Mouse (Mus musculus) hindbrain, postnatal 0 days (tissue): Measurements from ENCODE around the gene Trpm8. TPM values are rescaled to one million over a fixed set of nuclear protein-coding genes. Genes with fewer than 3 reads are reported as not detected.

ENCODE experiments used
- ATAC-seq: fragments of 200-750 bp; cut with Nextera tagmentation; 2 replicates; pipeline ENCODE4 v1.8.0; 2017; ENCODE audit warnings: mild to moderate bottlenecking, moderate TSS enrichment, moderate library complexity
- DNase-seq: peaks from one replicate; pipeline ENCODE4 v3.0.0-alpha.2; 2015; ENCODE audit warnings: low spot score
- H3K27ac ChIP-seq: fragments of 300-500 bp; sonication (generic); 2 replicates; pipeline ENCODE4 v1.5.1; 2014; ENCODE audit warnings: mild to moderate bottlenecking
- H3K27me3 ChIP-seq: fragments of 300-500 bp; sonication (generic); 2 replicates; pipeline ENCODE4 v1.6.1; 2014; ENCODE audit warnings: low read length, mixed read lengths; ENCODE audit not compliant: insufficient read depth
- H3K36me3 ChIP-seq: fragments of 300-500 bp; sonication (generic); 2 replicates; pipeline ENCODE4 v1.6.1; 2014; ENCODE audit warnings: low read length, mixed read lengths; ENCODE audit not compliant: insufficient read depth
- H3K4me1 ChIP-seq: fragments of 300-500 bp; sonication (generic); 2 replicates; pipeline ENCODE4 v1.6.1; 2014; ENCODE audit warnings: antibody characterized with exemption, low read length, mixed read lengths; ENCODE audit not compliant: insufficient read depth
- H3K4me2 ChIP-seq: fragments of 300-500 bp; sonication (generic); 2 replicates; pipeline ENCODE4 v1.6.1; 2014; ENCODE audit warnings: low read depth, mild to moderate bottlenecking, low read length, moderate library complexity, mixed read lengths
- H3K4me3 ChIP-seq: fragments of 300-500 bp; sonication (generic); 2 replicates; pipeline ENCODE4 v1.5.1; 2014; ENCODE audit warnings: low read length
- H3K9ac ChIP-seq: fragments of 300-500 bp; sonication (generic); replicated peaks from 2 replicates; pipeline ENCODE4 v1.6.1; 2014; ENCODE audit warnings: mild to moderate bottlenecking, low read length, moderate library complexity, mixed read lengths
- H3K9me3 ChIP-seq: fragments of 300-500 bp; sonication (generic); 2 replicates; pipeline ENCODE4 v1.6.1; 2016; ENCODE audit warnings: low read length, mixed read lengths
- CTCF ChIP-seq: IDR thresholded peaks from 2 replicates; pipeline ENCODE4 v1.5.1; 2016; ENCODE audit warnings: antibody characterized with exemption, control low read depth, low read depth
- WGBS: fragments of 180-500 bp; shearing (Covaris S2); extraction: QIAGEN DNeasy Blood & Tissue Kit; methylation state at CpG from one replicate; pipeline ENCODE4 v1.1.7; 2014; 5-methylcytosine and 5-hydroxymethylcytosine counted together
- polyA plus RNA-seq: library from polyadenylated mRNA; unstranded; fragments of >200 nt; fragmentation: Nextera tagmentation; extraction: Ambion mirVana; gene quantifications from 2 replicates; pipeline ENCODE4 v1.2.1, GENCODE M21; 2015
- total RNA-seq: library from RNA; depleted of rRNA; stranded (reverse); fragments of >200 nt; gene quantifications from 2 replicates; pipeline ENCODE4 v1.2.3, GENCODE M21; 2014

Trpm8 gene
- total and polyA plus RNA-seq, 2 experiments from 2014 or later, result 0.05 to 0.11 TPM

DNA sequence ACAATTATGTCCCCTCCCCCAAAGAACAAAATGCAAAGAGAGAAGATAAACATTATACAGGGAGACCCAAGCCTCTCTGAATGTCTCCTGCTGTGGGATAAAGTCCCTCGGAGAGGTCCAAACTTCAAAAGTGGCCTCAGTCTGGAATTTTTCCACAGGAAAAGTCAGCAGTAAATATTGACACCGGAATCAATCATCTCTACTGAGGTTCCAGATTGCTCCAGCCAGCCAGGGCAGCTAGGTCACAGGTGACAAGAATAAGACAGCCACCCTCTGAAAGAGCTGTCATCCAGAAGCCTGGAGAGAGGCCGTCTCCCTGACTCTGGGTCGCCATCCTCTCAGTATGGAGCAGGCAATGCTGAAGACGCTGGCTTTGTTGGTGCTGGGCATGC lies 129.3 kb downstream of the Trpm8 start, which contains the start of gene Spp2:
Spp2 (plus strand) TSS at position 155 of the 392 bp plus-strand sequence.
- Histone ChIP-seq H3K4me2 (no peak within 1 kb of the TSS), H3K27ac (no peak within 1 kb of the TSS)
- 64% methylated on average over 5 of the region's 5 CpGs for WGBS

DNA sequence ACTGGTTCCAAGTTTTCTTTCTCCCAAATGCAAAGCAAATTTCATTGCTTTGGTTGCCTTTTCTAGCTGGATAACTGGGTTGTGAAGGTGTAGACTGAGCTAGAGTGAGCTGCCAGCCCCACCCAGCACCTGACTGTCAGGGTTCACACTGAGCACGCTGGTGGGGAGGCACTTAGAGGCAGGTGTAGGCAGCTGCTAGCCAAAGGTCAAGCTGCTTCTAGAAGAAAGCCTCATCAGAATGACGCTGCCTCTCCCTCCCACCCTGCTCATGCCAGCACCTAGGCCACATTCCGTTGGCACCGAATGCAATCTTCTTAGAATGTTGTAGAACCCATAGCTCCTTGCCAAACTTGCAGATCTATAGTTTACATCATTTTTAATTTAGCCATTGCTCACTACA lies 130.9 kb downstream of the Trpm8 start:
- DNase-seq (no peak), ATAC-seq (no peak)
- WGBS, result 87% methylated on average over 4 of the region's 4 CpGs
- Histone ChIP-seq H3K4me3 (no peak overlapping the region), H3K4me2 (no peak overlapping the region), H3K27me3 (no peaks in the 10 kb centered on the region), H3K4me1 (no peaks in the 10 kb centered on the region), H3K9ac (no peak overlapping the region), H3K27ac (no peak overlapping the region), H3K9me3 (no peaks in the 10 kb centered on the region), H3K36me3 (no peaks in the 10 kb centered on the region)
- no peak for TF ChIP-seq CTCF

More for the DNA sequence above, 129.3 kb downstream of the Trpm8 start, which contains the start of gene Spp2:
- H3K4me3 ChIP-seq, result no peak within 1 kb of the TSS
- ATAC-seq (no peak), DNase-seq (no peak)
- no peaks in the 10 kb centered on the region for H3K27me3 ChIP-seq
- H3K9ac ChIP-seq, result no peak within 1 kb of the TSS
- TF ChIP-seq CTCF, result no peak
- H3K36me3 ChIP-seq, result no peaks in the 10 kb centered on the region
- no peaks in the 10 kb centered on the region for H3K9me3 ChIP-seq
- no peaks in the 10 kb centered on the region for H3K4me1 ChIP-seq

DNA sequence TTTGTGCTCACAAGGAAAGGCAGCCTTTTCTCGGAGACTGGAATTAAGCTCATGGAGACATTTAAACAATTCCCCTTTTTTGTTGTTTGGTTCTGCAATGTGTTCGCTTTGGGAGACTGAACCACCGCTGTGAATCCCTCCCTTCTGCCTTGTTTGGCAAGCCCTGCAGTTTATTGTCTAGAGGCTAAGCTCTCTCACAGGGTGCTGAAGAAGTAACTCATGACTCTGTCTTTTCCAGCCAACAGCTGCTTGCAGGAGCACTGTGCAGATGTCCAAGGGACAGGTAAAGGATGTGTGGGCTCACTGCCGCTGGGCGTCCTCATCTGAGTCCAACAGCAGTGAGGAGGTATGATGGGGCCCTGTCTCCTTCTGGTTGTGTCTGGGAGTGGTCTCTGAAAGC lies 134.6 kb downstream of the Trpm8 start:
- Histone ChIP-seq H3K27ac (0 out of 2 replicates have a peak overlapping the region, but pooled peaks have one; percentile 36), H3K4me2 (no peak overlapping the region), H3K9me3 (no peaks in the 10 kb centered on the region), H3K36me3 (no peaks in the 10 kb centered on the region), H3K27me3 (no peaks in the 10 kb centered on the region), H3K4me3 (no peak overlapping the region), H3K9ac (no peak overlapping the region), H3K4me1 (no peaks in the 10 kb centered on the region)
- 32% methylated on average over 5 of the region's 5 CpGs for WGBS
- peak; percentile 15 for DNase-seq
- no peak for TF ChIP-seq CTCF
- ATAC-seq, result 0 out of 2 replicates have a peak, but pooled peaks have one; percentile 45

DNA sequence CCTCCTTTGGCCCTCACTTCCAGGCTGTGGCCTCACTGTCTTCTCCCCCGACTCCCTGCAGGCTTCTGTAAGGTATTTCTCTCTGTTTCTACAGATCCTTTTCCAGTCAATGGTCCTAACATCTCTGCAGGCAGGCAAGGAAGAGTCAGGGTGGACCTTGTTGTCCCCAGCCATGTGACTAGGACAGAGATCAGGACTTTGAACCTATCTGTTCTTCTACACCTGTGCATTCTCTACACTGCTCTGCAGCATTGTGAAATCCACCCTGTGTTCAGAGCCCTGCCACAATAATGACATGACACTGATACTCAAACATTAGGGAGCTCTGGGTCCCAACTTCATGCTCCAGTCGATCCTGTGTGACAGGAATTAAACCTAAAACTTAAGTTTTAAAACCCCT lies 141.5 kb downstream of the Trpm8 start:
- no peaks in the 10 kb centered on the region for H3K9me3 ChIP-seq
- ATAC-seq (no peak), DNase-seq (no peak)
- H3K36me3 ChIP-seq, result no peaks in the 10 kb centered on the region
- no peak overlapping the region for H3K9ac ChIP-seq
- no peak overlapping the region for H3K4me2 ChIP-seq
- 81% methylated on average over 2 of the region's 2 CpGs for WGBS
- no peaks in the 10 kb centered on the region for H3K4me1 ChIP-seq
- TF ChIP-seq CTCF, result no peak
- no peak overlapping the region for H3K4me3 ChIP-seq
- H3K27ac ChIP-seq, result no peak overlapping the region
- no peaks in the 10 kb centered on the region for H3K27me3 ChIP-seq

DNA sequence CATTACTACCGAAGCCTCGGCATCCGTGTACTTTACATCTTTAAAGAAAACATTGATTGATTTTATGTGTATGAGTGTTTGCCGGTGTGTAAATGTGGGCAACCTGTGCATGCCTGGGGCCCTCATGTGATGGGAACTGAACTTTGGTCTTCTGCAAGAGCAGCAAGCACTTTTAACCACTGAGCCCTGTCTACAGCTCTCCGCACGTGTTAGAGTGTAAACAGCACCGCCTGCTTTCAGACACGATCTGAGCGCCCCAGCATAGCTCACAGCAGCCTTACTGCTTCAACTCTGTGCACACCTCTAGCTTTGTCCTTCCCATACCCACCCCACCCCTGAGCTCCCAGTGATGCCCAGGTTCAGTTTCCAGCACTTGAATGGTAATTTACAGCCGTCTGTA lies 144.6 kb downstream of the Trpm8 start:
- no peaks in the 10 kb centered on the region for H3K36me3 ChIP-seq
- H3K4me2 ChIP-seq, result no peak overlapping the region
- no peak for TF ChIP-seq CTCF
- H3K27ac ChIP-seq, result no peak overlapping the region
- no peaks in the 10 kb centered on the region for H3K27me3 ChIP-seq
- no peak overlapping the region for H3K9ac ChIP-seq
- DNase-seq (no peak), ATAC-seq (no peak)
- H3K4me3 ChIP-seq, result no peak overlapping the region
- H3K4me1 ChIP-seq, result no peaks in the 10 kb centered on the region
- WGBS, result 91% methylated on average over 10 of the region's 10 CpGs
- no peaks in the 10 kb centered on the region for H3K9me3 ChIP-seq

DNA sequence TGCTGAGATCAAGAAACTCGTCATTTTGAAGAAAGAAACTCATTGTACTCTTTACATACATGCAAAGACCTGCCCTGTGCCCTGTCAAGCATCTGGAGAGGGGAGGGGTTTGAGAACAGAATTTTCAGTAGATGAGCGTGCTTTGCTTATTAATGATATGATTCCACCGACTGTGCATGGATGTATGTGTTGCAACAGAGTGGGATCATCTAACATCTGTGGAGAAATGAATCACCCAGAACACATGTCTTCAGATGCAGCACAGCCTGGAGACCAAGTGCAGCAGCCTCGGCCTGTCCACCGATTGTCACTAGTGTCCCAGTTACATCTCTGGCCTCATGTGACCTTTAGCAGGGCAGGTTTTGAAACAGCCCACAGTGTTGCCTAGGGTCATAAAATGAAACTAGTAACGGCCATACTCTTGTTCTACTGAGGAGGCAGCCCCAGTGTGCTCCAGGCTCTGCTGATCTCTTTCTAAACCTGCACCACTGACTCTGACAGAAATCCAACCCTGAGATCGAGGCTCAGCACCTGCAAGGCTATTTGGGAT lies 145.5 kb downstream of the Trpm8 start:
- Histone ChIP-seq H3K4me1 (no peaks in the 10 kb centered on the region), H3K9ac (no peak overlapping the region), H3K9me3 (no peaks in the 10 kb centered on the region), H3K4me2 (no peak overlapping the region), H3K4me3 (no peak overlapping the region), H3K27me3 (no peaks in the 10 kb centered on the region), H3K36me3 (no peaks in the 10 kb centered on the region), H3K27ac (no peak overlapping the region)
- ATAC-seq (no peak), DNase-seq (no peak)
- TF ChIP-seq CTCF, result no peak
- WGBS, result 70% methylated on average over 7 of the region's 7 CpGs

DNA sequence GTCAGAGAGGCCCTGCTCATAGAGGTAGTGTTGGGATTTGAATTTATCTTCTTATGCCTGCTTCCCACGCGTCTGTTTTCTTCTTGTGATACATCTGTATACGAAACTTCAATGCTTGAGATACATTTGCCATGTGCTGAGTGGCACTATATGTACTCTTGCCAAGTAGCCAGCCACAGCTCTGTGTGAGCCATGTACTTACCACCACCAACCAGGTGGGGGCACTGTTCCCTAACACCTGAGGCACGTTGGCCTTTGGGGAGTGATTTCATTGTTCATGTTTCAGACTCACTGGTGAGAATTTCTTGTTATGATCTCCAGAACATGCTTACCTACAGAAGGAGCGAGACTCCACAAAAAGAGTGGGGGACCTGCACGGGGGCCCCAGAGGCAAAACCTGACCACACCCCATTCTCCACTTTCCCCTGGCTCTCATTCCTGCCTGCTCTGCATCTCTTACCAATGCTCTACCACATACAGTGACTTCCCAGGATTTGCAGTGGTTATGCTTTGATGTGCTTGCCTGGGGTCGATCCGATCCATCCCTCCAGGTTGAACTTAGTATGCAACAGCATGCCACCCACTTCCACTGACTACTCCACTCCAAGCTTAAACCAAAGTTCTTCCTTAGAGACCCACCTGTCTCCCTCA lies 147.3 kb downstream of the Trpm8 start:
- TF ChIP-seq CTCF, result peak; percentile 98
- H3K9ac ChIP-seq, result no peak overlapping the region
- ATAC-seq, result peak; percentile 70
- no peak overlapping the region for H3K27ac ChIP-seq
- DNase-seq, result peak; percentile 88
- 0 out of 2 replicates have a peak, but pooled peaks cover 3% of the 10 kb centered on the region for H3K4me1 ChIP-seq
- 20% methylated on average over 8 of the region's 8 CpGs for WGBS
- H3K4me3 ChIP-seq, result no peak overlapping the region
- no peak overlapping the region for H3K4me2 ChIP-seq
- H3K36me3 ChIP-seq, result no peaks in the 10 kb centered on the region
- H3K9me3 ChIP-seq, result no peaks in the 10 kb centered on the region
- no peaks in the 10 kb centered on the region for H3K27me3 ChIP-seq
